Mouse (Mus musculus) erythroblast, embryonic 14.5 days (primary cell): ENCODE results near the gene Arhgap17. TPM values are rescaled to one million over a fixed set of nuclear protein-coding genes. Genes with fewer than 3 reads are reported as not detected.

Experiments used
- H3K27me3 ChIP-seq: 2 replicates; pipeline ENCODE4 v1.6.1; 2012; ENCODE audit warnings: inconsistent platforms; ENCODE audit not compliant: control insufficient read depth
- H3K36me3 ChIP-seq: 2 replicates; pipeline ENCODE4 v1.6.1; 2012; ENCODE audit warnings: mild to moderate bottlenecking, inconsistent platforms; ENCODE audit not compliant: control insufficient read depth
- H3K4me1 ChIP-seq: 2 replicates; pipeline ENCODE4 v1.6.1; 2012; ENCODE audit warnings: inconsistent platforms; ENCODE audit not compliant: control insufficient read depth
- H3K4me3 ChIP-seq: replicated peaks from 2 replicates; pipeline ENCODE3; 2012; ENCODE audit warnings: moderate library complexity, mild to moderate bottlenecking, inconsistent platforms
- H3K9me3 ChIP-seq: 2 replicates; pipeline ENCODE4 v1.6.1; 2012; ENCODE audit warnings: low read length, inconsistent platforms, mixed read lengths; ENCODE audit not compliant: control insufficient read depth
- GATA1 ChIP-seq: IDR thresholded peaks from 2 replicates; pipeline ENCODE4 v1.6.1; 2012; ENCODE audit warnings: low read length, inconsistent platforms, mixed read lengths
- TAL1 ChIP-seq: IDR thresholded peaks from 3 replicates; pipeline ENCODE4 v1.6.1; 2012; ENCODE audit warnings: low read length, inconsistent platforms, mixed read lengths
- polyA plus RNA-seq: library from polyadenylated mRNA; stranded (reverse); fragments of >175 nt; gene quantifications from 2 replicates; pipeline ENCODE4 v1.2.3, GENCODE M21; 2012

Gene Arhgap17
- polyA plus RNA-seq, 1 experiment = 3.8 TPM

- Histone ChIP-seq H3K36me3 (peaks cover 82% of the 10 kb centered on the region), H3K27me3 (no peaks in the 10 kb centered on the region), H3K9me3 (no peaks in the 10 kb centered on the region), H3K4me1 (no peaks in the 10 kb centered on the region), H3K4me3 (no peak overlapping the region)
- TF ChIP-seq GATA1 = no peak
- no peak for TF ChIP-seq TAL1
These were observed 81.8 kb downstream of the Arhgap17 start for GRCm38 (mm10) chr7:123287903-123288302.

GRCm38 (mm10) chr7:123285896-123286295 is 83.8 kb downstream of the Arhgap17 start:
- H3K4me3 ChIP-seq = no peak overlapping the region
- peaks cover 75% of the 10 kb centered on the region for H3K36me3 ChIP-seq
- H3K27me3 ChIP-seq = no peaks in the 10 kb centered on the region
- TF ChIP-seq GATA1 (no peak), TAL1 (no peak)
- H3K9me3 ChIP-seq = no peaks in the 10 kb centered on the region
- H3K4me1 ChIP-seq = no peaks in the 10 kb centered on the region

GRCm38 (mm10) chr7:123283826-123284225 is 85.9 kb downstream of the Arhgap17 start:
- Histone ChIP-seq H3K27me3 (no peaks in the 10 kb centered on the region), H3K4me1 (no peaks in the 10 kb centered on the region), H3K9me3 (no peaks in the 10 kb centered on the region), H3K36me3 (peaks cover 71% of the 10 kb centered on the region), H3K4me3 (no peak overlapping the region)
- no peak for TF ChIP-seq GATA1
- no peak for TF ChIP-seq TAL1

- Histone ChIP-seq H3K4me1 (no peaks in the 10 kb centered on the region), H3K9me3 (no peaks in the 10 kb centered on the region), H3K36me3 (peaks cover 43% of the 10 kb centered on the region), H3K27me3 (no peaks in the 10 kb centered on the region), H3K4me3 (no peak overlapping the region)
- TF ChIP-seq TAL1 = no peak
- no peak for TF ChIP-seq GATA1
These were observed 89.9 kb downstream of the Arhgap17 start for GRCm38 (mm10) chr7:123279797-123280196.

- Histone ChIP-seq H3K9me3 (no peaks in the 10 kb centered on the region), H3K27me3 (no peaks in the 10 kb centered on the region), H3K4me1 (no peaks in the 10 kb centered on the region), H3K4me3 (no peak overlapping the region), H3K36me3 (peaks cover 25% of the 10 kb centered on the region)
- TF ChIP-seq TAL1 (no peak), GATA1 (no peak)
These were observed 93.1 kb downstream of the Arhgap17 start for GRCm38 (mm10) chr7:123276568-123276967.

GRCm38 (mm10) chr7:123273056-123273455 is 96.7 kb downstream of the Arhgap17 start:
- no peak overlapping the region for H3K4me3 ChIP-seq
- H3K4me1 ChIP-seq = no peaks in the 10 kb centered on the region
- H3K36me3 ChIP-seq = no peaks in the 10 kb centered on the region
- TF ChIP-seq TAL1 (no peak), GATA1 (no peak)
- no peaks in the 10 kb centered on the region for H3K9me3 ChIP-seq
- H3K27me3 ChIP-seq = no peaks in the 10 kb centered on the region

GRCm38 (mm10) chr7:123258103-123258502 is 111.6 kb downstream of the Arhgap17 start:
- Histone ChIP-seq H3K4me1 (no peaks in the 10 kb centered on the region), H3K27me3 (no peaks in the 10 kb centered on the region), H3K36me3 (no peaks in the 10 kb centered on the region), H3K9me3 (no peaks in the 10 kb centered on the region), H3K4me3 (no peak overlapping the region)
- TF ChIP-seq TAL1 (no peak), GATA1 (no peak)

GRCm38 (mm10) chr7:123254196-123254970 is 115.3 kb downstream of the Arhgap17 start:
- Histone ChIP-seq H3K36me3 (no peaks in the 10 kb centered on the region), H3K9me3 (no peaks in the 10 kb centered on the region), H3K4me3 (no peak overlapping the region), H3K27me3 (no peaks in the 10 kb centered on the region), H3K4me1 (no peaks in the 10 kb centered on the region)
- TF ChIP-seq GATA1 (no peak), TAL1 (no peak)

GRCm38 (mm10) chr7:123253396-123253795 is 116.3 kb downstream of the Arhgap17 start:
- Histone ChIP-seq H3K4me1 (no peaks in the 10 kb centered on the region), H3K9me3 (no peaks in the 10 kb centered on the region), H3K36me3 (no peaks in the 10 kb centered on the region), H3K4me3 (no peak overlapping the region), H3K27me3 (no peaks in the 10 kb centered on the region)
- TF ChIP-seq TAL1 = no peak
- no peak for TF ChIP-seq GATA1
